Mouse (Mus musculus): ENCODE results near the gene Gpx8.
"Not testable (repeated sequence)": the region's sequence is repeated elsewhere in the genome, so short reads cannot be mapped to it uniquely, and the experiment has no call there.

Gene Gpx8

GRCm38 (mm10) chr13:113023274-113024143, 22.7 kb downstream of the Gpx8 start:
- in situ Hi-C loops (cut with MboI), result no loop called here

GRCm38 (mm10) chr13:113022467-113022866, 23.7 kb downstream of the Gpx8 start:
- in situ Hi-C loops (cut with MboI), result no loop called here

- in situ Hi-C loops (cut with MboI), result no loop called here
Observed at GRCm38 (mm10) chr13:113021521-113021920, 24.7 kb downstream of the Gpx8 start.

GRCm38 (mm10) chr13:113013174-113013953, 32.8 kb downstream of the Gpx8 start:
- in situ Hi-C loops (cut with MboI), result not testable (repeated sequence)

GRCm38 (mm10) chr13:113012683-113013082, 33.5 kb downstream of the Gpx8 start:
- in situ Hi-C loops (cut with MboI), result no loop called here

- in situ Hi-C loops (cut with MboI), result no loop called here
Observed at GRCm38 (mm10) chr13:113000576-113001318, 45.5 kb downstream of the Gpx8 start.

- in situ Hi-C loops (cut with MboI), result no loop called here
Observed at GRCm38 (mm10) chr13:113000090-113000489, 46.1 kb downstream of the Gpx8 start.

- in situ Hi-C loops (cut with MboI), result no loop called here
Observed at GRCm38 (mm10) chr13:112998427-112999201, 47.6 kb downstream of the Gpx8 start.

GRCm38 (mm10) chr13:112997369-112997768, 48.8 kb downstream of the Gpx8 start:
- in situ Hi-C loops (cut with MboI), result no loop called here

- in situ Hi-C loops (cut with MboI), result no loop called here
Observed at GRCm38 (mm10) chr13:112996407-112996806, 49.8 kb downstream of the Gpx8 start.

- in situ Hi-C loops (cut with MboI), result no loop called here
Observed at GRCm38 (mm10) chr13:112994191-112994590, 52.0 kb downstream of the Gpx8 start.

- in situ Hi-C loops (cut with MboI), result no loop called here
Observed at GRCm38 (mm10) chr13:112993531-112994152, 52.6 kb downstream of the Gpx8 start, which contains the start of gene Mcidas. TSS of gene Mcidas (plus strand) at chr13:112993845.

All from mature B cell (primary cell).